Mouse (Mus musculus): ENCODE results near the gene Parn. TPM values are rescaled to one million over a fixed set of nuclear protein-coding genes. Genes with fewer than 3 reads are reported as not detected.
"Not testable (repeated sequence)": the region's sequence is repeated elsewhere in the genome, so short reads cannot be mapped to it uniquely, and the experiment has no call there.

Parn gene
- polyA plus RNA-seq, 1 experiment from 2014 or later = 13.8 TPM

DNA sequence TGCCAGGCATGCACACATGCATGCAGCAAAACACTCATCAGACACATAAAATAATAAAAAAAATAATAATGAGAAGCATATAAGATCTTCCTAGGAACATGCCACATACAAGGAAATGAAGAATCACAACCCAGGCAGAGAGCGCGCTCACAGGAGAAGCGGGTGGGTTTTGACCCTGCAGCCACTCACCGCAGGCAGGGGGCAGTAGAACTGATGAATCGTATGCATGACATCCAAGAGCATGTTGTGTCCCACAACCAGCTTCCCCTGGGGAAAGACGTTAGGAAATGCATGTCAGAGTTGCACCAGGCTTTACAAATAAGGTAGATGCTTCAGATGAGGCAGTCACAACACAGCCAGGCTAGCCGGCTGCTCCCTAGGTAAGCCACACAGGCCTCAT lies 27.9 kb downstream of the Parn start:
- Histone ChIP-seq H3K4me3 (ENCODE audit: low read depth, low read length) (no peak overlapping the region), H3K27me3 (ENCODE audit: insufficient read depth, low read length) (no peaks in the 10 kb centered on the region), H3K27ac (ENCODE audit: low read depth) (no peak overlapping the region), H3K9ac (replicated peaks) (no peak overlapping the region), H3K4me2 (ENCODE audit: low read depth, low read length) (no peak overlapping the region), H3K36me3 (replicated peaks; ENCODE audit: insufficient read depth, low read length) (peaks cover 19% of the 10 kb centered on the region; the same call in 1 of the 2 replicates), H3K4me1 (ENCODE audit: insufficient read depth) (no peaks in the 10 kb centered on the region), H3K9me3 (ENCODE audit: low read length) (no peaks in the 10 kb centered on the region)
- ATAC-seq (no peak), DNase-seq (peak; percentile 23)
- WGBS (ENCODE audit: insufficient replicate concordance) = 85% methylated on average over 7 of the region's 7 CpGs
- TF ChIP-seq EP300 (IDR thresholded peaks at IDR 0.05; ENCODE audit: low read depth) = no peak
- TF ChIP-seq CTCF (IDR thresholded peaks at IDR 0.05; ENCODE audit: low read depth) = peak; percentile 42

DNA sequence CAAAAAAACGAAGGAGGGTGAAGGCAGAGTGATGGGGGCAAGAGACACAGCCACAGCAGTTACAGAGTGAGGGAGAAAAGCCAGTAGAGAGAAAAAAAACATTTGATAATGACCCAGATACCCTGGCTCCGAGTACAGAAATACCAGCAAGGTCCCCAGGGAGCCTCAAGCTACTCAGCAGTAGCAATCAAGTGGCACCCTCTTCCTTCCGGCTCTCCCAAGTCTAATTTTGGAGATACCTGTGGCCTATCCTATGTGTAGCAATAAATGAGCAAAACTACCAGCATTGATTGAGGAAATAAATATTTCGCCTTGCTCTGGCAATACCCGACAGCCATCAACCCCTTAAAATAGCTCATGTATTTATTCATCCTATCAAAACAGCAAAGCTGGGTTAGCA lies 28.5 kb downstream of the Parn start:
- no peak overlapping the region for H3K27ac ChIP-seq (ENCODE audit: low read depth)
- no peak overlapping the region for H3K9ac ChIP-seq (replicated peaks)
- H3K4me3 ChIP-seq (ENCODE audit: low read depth, low read length) = no peak overlapping the region
- DNase-seq (no peak), ATAC-seq (no peak)
- peaks cover 20% of the 10 kb centered on the region for H3K36me3 ChIP-seq (replicated peaks; ENCODE audit: insufficient read depth, low read length)
- no peaks in the 10 kb centered on the region for H3K4me1 ChIP-seq (ENCODE audit: insufficient read depth)
- no peaks in the 10 kb centered on the region for H3K27me3 ChIP-seq (ENCODE audit: insufficient read depth, low read length)
- 79% methylated on average over 5 of the region's 5 CpGs for WGBS (ENCODE audit: insufficient replicate concordance)
- H3K4me2 ChIP-seq (ENCODE audit: low read depth, low read length) = no peak overlapping the region
- TF ChIP-seq CTCF (IDR thresholded peaks at IDR 0.05; ENCODE audit: low read depth) = no peak
- no peak for TF ChIP-seq EP300 (IDR thresholded peaks at IDR 0.05; ENCODE audit: low read depth)
- H3K9me3 ChIP-seq (ENCODE audit: low read length) = no peaks in the 10 kb centered on the region

DNA sequence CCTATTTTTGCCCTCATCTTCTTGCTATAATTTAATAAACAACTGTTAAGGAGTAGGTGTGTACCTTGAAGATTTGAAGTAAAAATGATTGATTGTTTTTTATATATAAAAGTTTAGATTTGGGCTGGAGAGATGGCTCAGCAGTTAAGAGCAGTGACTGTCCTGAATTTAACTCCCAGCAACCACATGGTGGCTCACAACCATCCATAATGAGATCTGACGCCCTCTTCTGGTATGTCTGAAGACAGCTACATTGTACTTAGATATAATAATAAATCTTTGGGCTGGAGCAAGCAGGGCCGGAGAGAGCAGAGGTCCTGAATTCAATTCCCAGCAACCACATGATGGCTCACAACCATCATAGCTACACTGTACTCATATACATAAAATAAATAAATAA lies 29.8 kb downstream of the Parn start:
- ATAC-seq; H3K9ac ChIP-seq (replicated peaks); H3K27ac ChIP-seq (ENCODE audit: low read depth); H3K4me1 ChIP-seq (ENCODE audit: insufficient read depth); DNase-seq; H3K9me3 ChIP-seq (ENCODE audit: low read length); H3K4me3 ChIP-seq (ENCODE audit: low read depth, low read length); H3K4me2 ChIP-seq (ENCODE audit: low read depth, low read length); H3K27me3 ChIP-seq (ENCODE audit: insufficient read depth, low read length): not testable (repeated sequence)
- 62% methylated on average over 2 of the region's 2 CpGs for WGBS (ENCODE audit: insufficient replicate concordance)
- H3K36me3 ChIP-seq (replicated peaks; ENCODE audit: insufficient read depth, low read length) = peaks cover 29% of the 10 kb centered on the region
- TF ChIP-seq CTCF (IDR thresholded peaks at IDR 0.05; ENCODE audit: low read depth) = peak; percentile 33; the same call in 1 of the 2 replicates

GRCm38 (mm10) chr16:13628345-13628744 lies 39.6 kb downstream of the Parn start:
- 60% methylated on average over 5 of the region's 5 CpGs for WGBS (ENCODE audit: insufficient replicate concordance)
- DNase-seq = no peak
- no peak overlapping the region for H3K27ac ChIP-seq (ENCODE audit: low read depth)
- H3K9me3 ChIP-seq (ENCODE audit: low read length) = no peaks in the 10 kb centered on the region
- ATAC-seq = no peak
- H3K27me3 ChIP-seq (ENCODE audit: insufficient read depth, low read length) = no peaks in the 10 kb centered on the region
- no peaks in the 10 kb centered on the region for H3K4me1 ChIP-seq (ENCODE audit: insufficient read depth)
- no peak for TF ChIP-seq EP300 (IDR thresholded peaks at IDR 0.05; ENCODE audit: low read depth)
- TF ChIP-seq CTCF (IDR thresholded peaks at IDR 0.05; ENCODE audit: low read depth) = peak; percentile 58
- H3K9ac ChIP-seq (replicated peaks) = no peak overlapping the region
- no peak overlapping the region for H3K4me3 ChIP-seq (ENCODE audit: low read depth, low read length)
- H3K36me3 ChIP-seq (replicated peaks; ENCODE audit: insufficient read depth, low read length) = peaks cover 51% of the 10 kb centered on the region
- H3K4me2 ChIP-seq (ENCODE audit: low read depth, low read length) = no peak overlapping the region

DNA sequence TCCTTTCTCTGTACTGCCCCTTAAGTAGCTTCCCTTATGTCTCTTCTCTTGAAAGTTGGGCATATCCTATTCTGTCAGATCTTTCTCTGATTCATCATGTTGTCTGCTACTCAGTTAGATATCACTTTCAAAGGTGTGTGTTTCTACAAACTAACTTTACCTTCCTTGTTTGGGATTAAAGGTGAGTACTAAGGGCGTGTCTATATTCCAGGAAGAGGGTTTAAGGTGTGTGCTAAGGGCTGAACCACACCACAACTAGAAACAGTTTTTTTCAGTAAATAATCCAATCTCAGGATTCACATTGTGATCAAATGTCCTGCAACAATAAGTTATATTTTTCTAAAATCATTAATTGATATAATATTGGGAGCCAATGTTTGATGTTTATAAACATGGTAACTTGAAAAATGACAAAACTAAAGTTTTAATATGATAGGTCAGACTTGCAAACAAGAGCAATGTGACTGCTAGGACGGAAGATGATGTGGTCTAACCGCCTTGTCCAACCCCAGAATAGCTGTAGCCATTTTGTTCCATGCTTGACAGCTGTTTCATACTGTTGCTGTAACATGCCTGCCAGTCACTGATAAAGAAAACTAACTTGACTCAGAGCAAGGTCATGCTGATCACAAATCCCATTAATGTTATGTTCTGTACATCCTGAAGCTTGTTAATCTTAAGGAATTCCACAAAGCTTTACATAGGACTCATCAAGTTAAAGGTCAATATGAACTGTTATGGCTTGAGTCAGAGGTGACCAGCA lies 46.0 kb downstream of the Parn start:
- 68% methylated on average over 3 of the region's 3 CpGs for WGBS (ENCODE audit: insufficient replicate concordance)
- peak; percentile 64 for ATAC-seq
- DNase-seq = no peak
- no peak overlapping the region for H3K4me2 ChIP-seq (ENCODE audit: low read depth, low read length)
- H3K36me3 ChIP-seq (replicated peaks; ENCODE audit: insufficient read depth, low read length) = peaks cover 27% of the 10 kb centered on the region
- no peaks in the 10 kb centered on the region for H3K27me3 ChIP-seq (ENCODE audit: insufficient read depth, low read length)
- H3K9ac ChIP-seq (replicated peaks) = no peak overlapping the region
- H3K9me3 ChIP-seq (ENCODE audit: low read length) = no peaks in the 10 kb centered on the region
- no peak overlapping the region for H3K27ac ChIP-seq (ENCODE audit: low read depth)
- no peaks in the 10 kb centered on the region for H3K4me1 ChIP-seq (ENCODE audit: insufficient read depth)
- no peak overlapping the region for H3K4me3 ChIP-seq (ENCODE audit: low read depth, low read length)
- TF ChIP-seq EP300 (IDR thresholded peaks at IDR 0.05; ENCODE audit: low read depth) = peak; percentile 63
- no peak for TF ChIP-seq CTCF (IDR thresholded peaks at IDR 0.05; ENCODE audit: low read depth)

- H3K36me3 ChIP-seq (replicated peaks; ENCODE audit: insufficient read depth, low read length) = peaks cover 12% of the 10 kb centered on the region
- no peaks in the 10 kb centered on the region for H3K27me3 ChIP-seq (ENCODE audit: insufficient read depth, low read length)
- no peak overlapping the region for H3K9ac ChIP-seq (replicated peaks)
- no peaks in the 10 kb centered on the region for H3K9me3 ChIP-seq (ENCODE audit: low read length)
- no peak overlapping the region for H3K4me2 ChIP-seq (ENCODE audit: low read depth, low read length)
- no peak overlapping the region for H3K4me3 ChIP-seq (ENCODE audit: low read depth, low read length)
- ATAC-seq (no peak), DNase-seq (no peak)
- H3K27ac ChIP-seq (ENCODE audit: low read depth) = no peak overlapping the region
- 73% methylated on average over 3 of the region's 3 CpGs for WGBS (ENCODE audit: insufficient replicate concordance)
- TF ChIP-seq EP300 (IDR thresholded peaks at IDR 0.05; ENCODE audit: low read depth) (no peak), CTCF (IDR thresholded peaks at IDR 0.05; ENCODE audit: low read depth) (no peak)
- H3K4me1 ChIP-seq (ENCODE audit: insufficient read depth) = no peaks in the 10 kb centered on the region
Measured at GRCm38 (mm10) chr16:13620194-13620593, 47.8 kb downstream of the Parn start.
